Mouse (Mus musculus): Measurements from ENCODE around the gene Lnpep.
"Not testable (repeated sequence)": the region's sequence is repeated elsewhere in the genome, so short reads cannot be mapped to it uniquely, and the experiment has no call there.

Gene Lnpep

DNA sequence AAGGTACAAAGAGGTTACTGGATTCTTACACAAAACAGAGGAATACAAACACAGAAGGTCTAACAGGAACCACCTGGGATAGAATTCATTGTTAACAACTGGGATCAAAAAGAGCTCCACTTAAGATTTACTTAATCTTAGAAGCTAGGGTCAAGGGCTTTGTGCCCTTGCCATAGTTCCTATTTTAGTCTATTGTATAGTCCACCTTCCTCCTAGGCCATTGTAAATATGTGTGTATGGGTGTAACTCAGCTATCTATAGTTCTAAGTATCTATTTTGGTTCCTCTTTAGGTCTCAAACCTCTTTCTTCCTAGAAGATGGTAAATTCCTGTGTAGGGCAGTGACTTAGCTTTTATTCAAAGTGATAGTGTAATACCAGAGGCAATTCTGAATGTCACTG, 128.6 kb downstream of the Lnpep start:
- not testable (repeated sequence) for DNase-seq (ENCODE audit: low read depth, low spot score)

DNA sequence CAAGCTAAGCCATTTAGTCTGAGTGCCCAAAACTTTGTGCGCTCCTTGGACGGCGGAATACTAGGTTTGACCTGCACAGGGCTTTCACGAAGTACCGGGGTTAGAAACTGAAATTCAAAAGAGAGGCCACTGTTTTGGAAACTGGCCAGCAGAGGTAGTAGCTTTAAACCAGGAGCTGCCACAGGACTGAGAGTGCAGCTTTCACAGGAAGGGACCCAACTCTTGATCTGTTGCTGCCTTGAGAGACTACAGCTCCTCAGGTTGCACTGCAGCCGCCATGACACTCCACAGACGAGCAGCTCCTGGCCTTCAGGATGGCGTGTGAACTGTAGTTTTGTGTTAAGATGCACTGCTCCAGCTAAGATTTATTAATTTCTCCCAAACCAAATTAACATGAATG, 132.7 kb downstream of the Lnpep start:
- DNase-seq (ENCODE audit: low read depth, low spot score) = no peak

GRCm38 (mm10) chr17:17491622-17492001, 133.2 kb downstream of the Lnpep start:
- DNase-seq (ENCODE audit: low read depth, low spot score) = no peak

DNA sequence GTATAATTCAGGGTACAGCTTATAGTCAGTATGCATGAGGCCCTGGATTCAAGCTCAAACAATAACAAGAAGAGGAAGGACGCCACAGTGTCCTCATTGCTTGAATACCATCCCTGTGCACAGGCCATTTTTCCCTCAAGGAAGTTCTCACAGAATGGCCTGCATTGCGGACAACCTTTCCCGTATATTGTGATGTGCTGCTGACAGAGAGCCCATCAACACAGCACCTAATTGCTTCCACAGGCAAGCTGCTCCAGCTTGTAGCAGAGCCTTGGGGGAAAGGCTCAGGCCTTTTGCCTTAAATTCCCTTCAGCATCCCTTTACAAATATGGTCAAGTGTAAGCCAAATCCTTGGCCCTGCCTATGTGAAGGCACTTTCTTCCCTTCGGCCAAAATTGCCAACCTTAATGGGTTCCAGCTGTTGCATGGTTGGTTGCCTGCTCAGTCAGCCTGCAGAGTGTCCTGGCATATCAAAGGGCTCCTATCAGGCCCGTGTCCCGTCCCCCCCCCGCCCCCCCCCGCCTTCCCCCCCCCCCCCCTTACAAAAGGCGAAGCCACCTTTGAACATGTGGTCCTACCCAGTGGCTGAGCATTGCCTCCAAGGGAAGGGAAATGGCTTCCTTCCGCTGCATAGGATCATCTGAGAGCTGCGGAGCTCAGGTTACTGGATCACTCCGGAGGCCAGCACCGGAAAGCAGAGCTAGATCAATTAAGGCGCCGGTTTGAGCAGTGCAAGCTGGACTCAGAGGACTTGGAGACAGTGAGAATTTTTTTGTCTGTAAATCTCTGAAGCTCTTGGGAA, 133.8 kb downstream of the Lnpep start:
- DNase-seq (ENCODE audit: low read depth, low spot score) = no peak

DNA sequence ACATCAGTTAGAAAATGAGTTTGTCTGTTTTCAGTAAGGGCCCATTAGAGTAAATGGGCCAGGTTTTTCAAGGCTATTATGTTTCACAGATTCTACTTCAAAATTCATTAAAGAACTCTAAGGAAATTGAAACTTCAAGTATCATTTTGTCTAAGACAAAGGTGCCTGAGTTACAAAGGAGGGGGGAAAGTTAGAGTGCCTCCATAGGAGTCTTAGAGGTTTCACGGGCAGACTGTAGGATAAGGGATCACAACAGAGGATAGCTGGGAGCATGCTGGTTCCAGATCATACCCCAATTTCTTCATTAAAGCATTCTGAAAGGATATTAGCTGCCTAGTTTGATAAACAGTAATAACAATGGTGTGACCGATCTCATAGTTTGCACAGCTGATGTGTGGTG, 139.1 kb downstream of the Lnpep start:
- DNase-seq (ENCODE audit: low read depth, low spot score) = no peak
